Mouse (Mus musculus) ES-CJ7 (cell line): ENCODE results near the gene Rad23a.

Experiments
- DNase-seq: peaks from one replicate; pipeline ENCODE4 v3.0.0; 2011; ENCODE audit warnings: low read depth, low spot score

The Rad23a gene

GRCm38 (mm10) chr8:84788896-84789295 is 51.6 kb downstream of the Rad23a start:
- DNase-seq, result no peak

- DNase-seq, result no peak
Observed at GRCm38 (mm10) chr8:84787523-84788302, 52.8 kb downstream of the Rad23a start.

GRCm38 (mm10) chr8:84786801-84787467 is 53.5 kb downstream of the Rad23a start:
- DNase-seq, result no peak

GRCm38 (mm10) chr8:84785756-84786677 is 54.4 kb downstream of the Rad23a start:
- peak; percentile 84 for DNase-seq

GRCm38 (mm10) chr8:84785506-84785755 is 55.0 kb downstream of the Rad23a start:
- DNase-seq, result peak; percentile 73

- peak; percentile 80 for DNase-seq
Observed at GRCm38 (mm10) chr8:84784681-84785505, 55.6 kb downstream of the Rad23a start.
